Mouse (Mus musculus) spleen, adult 2 months (tissue): Measurements from ENCODE around the gene Ldlrad3. TPM values are rescaled to one million over a fixed set of nuclear protein-coding genes. Genes with fewer than 3 reads are reported as not detected.

Experiments
- DNase-seq, 2 experiments: peaks; one replicate each; pipeline versions ENCODE4 v3.0.0 to v3.0.0-alpha.2; 2012 to 2021; ENCODE audit warnings: low spot score in 2 of 2, low read depth in 1 of 2
- H3K27ac ChIP-seq: fragments of 200-500 bp; 2 replicates; pipeline ENCODE4 v1.5.1; 2012; ENCODE audit warnings: low read length, inconsistent platforms; ENCODE audit not compliant: insufficient read depth
- H3K27me3 ChIP-seq: fragments of 200-500 bp; 2 replicates; pipeline ENCODE4 v1.6.1; 2012; ENCODE audit warnings: mild to moderate bottlenecking, moderate library complexity, low read length, inconsistent platforms; ENCODE audit not compliant: control insufficient read depth, insufficient read depth
- H3K36me3 ChIP-seq: fragments of 200-500 bp; 2 replicates; pipeline ENCODE4 v1.6.1; 2012; ENCODE audit warnings: mild to moderate bottlenecking, low read length, inconsistent platforms; ENCODE audit not compliant: control insufficient read depth, insufficient read depth
- H3K4me1 ChIP-seq: fragments of 200-500 bp; 2 replicates; pipeline ENCODE4 v1.6.1; 2011; ENCODE audit warnings: inconsistent platforms; ENCODE audit not compliant: control insufficient read depth, insufficient read depth, insufficient read length
- H3K4me3 ChIP-seq: fragments of 200-500 bp; 2 replicates; pipeline ENCODE4 v1.5.1; 2011; ENCODE audit warnings: mild to moderate bottlenecking, inconsistent platforms; ENCODE audit not compliant: insufficient read depth, insufficient read length; ENCODE audit errors: extremely low read depth
- CTCF ChIP-seq: fragments of 200-500 bp; IDR thresholded peaks from 2 replicates; pipeline ENCODE4 v1.5.1; 2011; ENCODE audit warnings: mild to moderate bottlenecking, inconsistent platforms; ENCODE audit not compliant: insufficient read depth, insufficient read length, insufficient replicate concordance; ENCODE audit errors: extremely low read depth
- POLR2A ChIP-seq: fragments of 200-500 bp; IDR thresholded peaks from 2 replicates; pipeline ENCODE4 v1.6.1; 2011; ENCODE audit warnings: low read depth, low read length, inconsistent platforms
- WGBS: fragments of 180-500 bp; shearing (Covaris S2); methylation state at CpG from one replicate; pipeline ENCODE4 v1.1.7; 2018; 5-methylcytosine and 5-hydroxymethylcytosine counted together
- polyA plus RNA-seq: library from polyadenylated mRNA; depleted of rRNA; stranded (reverse); fragments of >200 nt; gene quantifications from 2 replicates; pipeline ENCODE4 v1.2.3, GENCODE M21; 2012

The Ldlrad3 gene
- polyA plus RNA-seq, 1 experiment, result 3.5 TPM

GRCm38 (mm10) chr2:102166550-102167325 lies 19.4 kb downstream of the Ldlrad3 start:
- DNase-seq, result no peak
- TF ChIP-seq POLR2A, result no peak
- no peak for TF ChIP-seq CTCF
- no peak overlapping the region for H3K4me3 ChIP-seq
- no peaks in the 10 kb centered on the region for H3K27me3 ChIP-seq
- peaks cover 4% of the 10 kb centered on the region; the same call in 1 of the 2 replicates for H3K4me1 ChIP-seq
- H3K36me3 ChIP-seq, result no peaks in the 10 kb centered on the region
- no peak overlapping the region for H3K27ac ChIP-seq
- WGBS, result 64% methylated on average over 15 of the region's 15 CpGs

GRCm38 (mm10) chr2:102163106-102163505 lies 23.1 kb downstream of the Ldlrad3 start:
- TF ChIP-seq POLR2A, result no peak
- no peak for TF ChIP-seq CTCF
- no peak for DNase-seq
- Histone ChIP-seq H3K27me3 (no peaks in the 10 kb centered on the region), H3K36me3 (no peaks in the 10 kb centered on the region), H3K4me3 (no peak overlapping the region), H3K27ac (no peak overlapping the region), H3K4me1 (peaks cover 4% of the 10 kb centered on the region; the same call in 1 of the 2 replicates)
- 37% methylated on average over 3 of the region's 3 CpGs for WGBS

- no peak overlapping the region for H3K27ac ChIP-seq
- H3K36me3 ChIP-seq, result no peaks in the 10 kb centered on the region
- no peaks in the 10 kb centered on the region for H3K4me1 ChIP-seq
- H3K4me3 ChIP-seq, result no peak overlapping the region
- no peak for DNase-seq
- WGBS, result 88% methylated on average over 3 of the region's 3 CpGs
- no peak for TF ChIP-seq POLR2A
- TF ChIP-seq CTCF, result no peak
- no peaks in the 10 kb centered on the region for H3K27me3 ChIP-seq
Measured at GRCm38 (mm10) chr2:102157555-102157954, 28.6 kb downstream of the Ldlrad3 start.

- 71% methylated on average over 9 of the region's 9 CpGs for WGBS
- H3K4me1 ChIP-seq, result no peaks in the 10 kb centered on the region
- no peaks in the 10 kb centered on the region for H3K27me3 ChIP-seq
- no peak overlapping the region for H3K4me3 ChIP-seq
- no peak for DNase-seq
- TF ChIP-seq CTCF (no peak), POLR2A (no peak)
- no peak overlapping the region for H3K27ac ChIP-seq
- H3K36me3 ChIP-seq, result no peaks in the 10 kb centered on the region
Measured at GRCm38 (mm10) chr2:102157010-102157409, 29.2 kb downstream of the Ldlrad3 start.

- 78% methylated on average over 9 of the region's 9 CpGs for WGBS
- TF ChIP-seq CTCF, result no peak
- no peak for TF ChIP-seq POLR2A
- Histone ChIP-seq H3K27ac (no peak overlapping the region), H3K4me3 (no peak overlapping the region), H3K36me3 (no peaks in the 10 kb centered on the region), H3K4me1 (no peaks in the 10 kb centered on the region), H3K27me3 (no peaks in the 10 kb centered on the region)
- no peak for DNase-seq
Measured at GRCm38 (mm10) chr2:102156460-102156859, 29.7 kb downstream of the Ldlrad3 start.

GRCm38 (mm10) chr2:102155306-102156015 lies 30.7 kb downstream of the Ldlrad3 start:
- H3K4me1 ChIP-seq, result no peaks in the 10 kb centered on the region
- no peak overlapping the region for H3K27ac ChIP-seq

More at GRCm38 (mm10) chr2:102155306-102156015, 30.7 kb downstream of the Ldlrad3 start:
- DNase-seq, result no peak
- no peaks in the 10 kb centered on the region for H3K27me3 ChIP-seq
- no peaks in the 10 kb centered on the region for H3K36me3 ChIP-seq
- no peak overlapping the region for H3K4me3 ChIP-seq
- TF ChIP-seq POLR2A, result no peak
- no peak for TF ChIP-seq CTCF
- WGBS, result 69% methylated on average over 5 of the region's 5 CpGs
